13 mouse cellular contexts compared by ENCODE assay signal in the genomic region with DNA sequence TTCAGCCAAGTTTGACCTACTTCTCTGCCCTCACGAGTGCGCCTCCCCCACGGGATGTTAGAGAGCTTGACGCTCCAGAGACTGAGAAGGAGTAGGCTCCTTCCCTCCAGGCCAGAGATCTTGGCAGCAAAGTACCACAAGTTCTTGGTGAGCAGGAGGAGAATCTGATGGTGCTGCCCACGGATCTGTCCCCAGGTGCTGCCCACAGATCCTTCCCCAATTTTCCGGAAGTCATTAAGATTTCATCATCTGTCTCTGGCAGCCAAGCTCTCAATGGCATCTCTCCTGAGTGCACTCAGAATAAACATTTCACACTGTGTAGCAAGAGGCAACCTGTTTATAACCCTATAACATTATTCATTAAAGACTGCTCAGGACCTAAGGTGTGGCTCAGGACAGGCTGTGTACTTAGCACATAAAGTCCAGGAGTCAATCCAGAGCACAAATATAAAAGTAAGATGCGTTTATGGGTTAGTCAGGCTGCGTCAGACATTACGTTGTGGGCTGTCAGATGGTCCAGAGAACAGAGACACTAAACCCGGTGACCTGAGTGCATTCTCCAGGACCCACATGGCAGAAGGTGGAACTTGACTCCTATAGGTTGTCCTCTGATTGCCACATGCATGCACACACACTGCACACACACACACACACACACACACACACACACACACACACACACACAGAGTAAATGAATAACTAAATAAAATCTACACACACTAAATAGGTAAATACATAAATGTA. TPM values are rescaled to one million over a fixed set of nuclear protein-coding genes. Genes with fewer than 3 reads are reported as not detected.
DNase-seq lines count a peak whose midpoint lies in the region; ATAC-seq and TF ChIP-seq lines count a peak whose summit lies in the region.
"Had no signal": no experiment of that assay in that cellular context is flagged by ENCODE, and none has a peak within 500 bp of the region (broad histone marks: within the 10 kb centered on the region; RNA-seq: fewer than 3 reads in every experiment).

No protein-coding gene starts in this region.

- H3K4me3 ChIP-seq in liver, embryonic 12.5 days: no peak overlapping the region
- H3K4me3 ChIP-seq in liver, embryonic 11.5 days (ENCODE audit: low read depth, low read length): no peak overlapping the region
- H3K4me3 ChIP-seq in MEL (ENCODE audit: control insufficient read depth in 1 of 2, insufficient read depth in 1 of 2, low read depth in 2 of 2, low read length in 2 of 2): no peak overlapping the region
- no peak overlapping the region for H3K4me3 ChIP-seq in intestine, embryonic 16.5 days (ENCODE audit: low read length)
- H3K4me3 ChIP-seq: erythroblast, embryonic 14.5 days; megakaryocyte, embryonic 14.5 days had no signal

- H3K9me3 ChIP-seq in liver, embryonic 12.5 days (replicated peaks): no peaks in the 10 kb centered on the region
- H3K9me3 ChIP-seq in liver, embryonic 11.5 days (ENCODE audit: control insufficient read depth, low read length): no peaks in the 10 kb centered on the region
- H3K9me3 ChIP-seq in MEL (replicated peaks; ENCODE audit: insufficient read depth, low read length): no peaks in the 10 kb centered on the region
- no peaks in the 10 kb centered on the region for H3K9me3 ChIP-seq in intestine, embryonic 16.5 days (ENCODE audit: control insufficient read depth, low read length)
- H3K9me3 ChIP-seq: megakaryocyte, embryonic 14.5 days had no signal

- peaks cover 29% of the 10 kb centered on the region for H3K4me1 ChIP-seq in liver, embryonic 12.5 days
- peaks cover 3% of the 10 kb centered on the region; the same call in 1 of the 2 replicates for H3K4me1 ChIP-seq in liver, embryonic 11.5 days (replicated peaks; ENCODE audit: control insufficient read depth, insufficient read depth, low read length)
- peaks cover 7 to 22% of the 10 kb centered on the region in 2 experiments for H3K4me1 ChIP-seq in MEL (ENCODE audit: control insufficient read depth in 1 of 2, insufficient read depth in 2 of 2, low read length in 2 of 2)
- H3K4me1 ChIP-seq in intestine, embryonic 16.5 days (ENCODE audit: control insufficient read depth, insufficient read depth, low read length): peaks cover 13% of the 10 kb centered on the region

- peak; percentile 11; the same call in 1 of the 2 replicates for ATAC-seq in liver, embryonic 12.5 days
- no peak for ATAC-seq in liver, embryonic 11.5 days (replicated peaks; ENCODE audit: low FRiP score)
- peak; percentile 82 for ATAC-seq in intestine, embryonic 16.5 days
- ATAC-seq: hindbrain, embryonic 16.5 days had no signal

- H3K9ac ChIP-seq in liver, embryonic 12.5 days: no peak overlapping the region
- H3K9ac ChIP-seq in liver, embryonic 11.5 days (ENCODE audit: low read depth, low read length): no peak overlapping the region
- H3K9ac ChIP-seq in MEL (ENCODE audit: control insufficient read depth, low read depth, low read length, poor library complexity, severe bottlenecking): no peak overlapping the region
- H3K9ac ChIP-seq in intestine, embryonic 16.5 days (ENCODE audit: low read depth, low read length): no peak overlapping the region

- no peaks in the 10 kb centered on the region for H3K27me3 ChIP-seq in liver, embryonic 12.5 days (replicated peaks)
- H3K27me3 ChIP-seq in liver, embryonic 11.5 days (replicated peaks; ENCODE audit: control insufficient read depth, insufficient read depth, low read length): no peaks in the 10 kb centered on the region
- H3K27me3 ChIP-seq in MEL (ENCODE audit: control insufficient read depth in 1 of 2, insufficient read depth in 2 of 2, low read length in 2 of 2): no peaks in the 10 kb centered on the region
- no peaks in the 10 kb centered on the region for H3K27me3 ChIP-seq in intestine, embryonic 16.5 days (replicated peaks; ENCODE audit: control insufficient read depth, insufficient read depth, low read length)
- H3K27me3 ChIP-seq: megakaryocyte, embryonic 14.5 days had no signal

- H3K27ac ChIP-seq in liver, embryonic 12.5 days: no peak overlapping the region
- no peak overlapping the region for H3K27ac ChIP-seq in liver, embryonic 11.5 days (ENCODE audit: low read depth, low read length)
- H3K27ac ChIP-seq in MEL (ENCODE audit: control insufficient read depth, low read depth, low read length): no peak overlapping the region
- peak overlapping the region; percentile 54 for H3K27ac ChIP-seq in intestine, embryonic 16.5 days (ENCODE audit: low read length)

- H3K79me2 ChIP-seq in MEL (ENCODE audit: control insufficient read depth, insufficient read depth, low read length, poor library complexity): no peaks in the 10 kb centered on the region

- no peak for TF ChIP-seq RAD21 in MEL (IDR thresholded peaks at IDR 0.05; ENCODE audit: low read depth, low read length)

- no peak for TF ChIP-seq CTCF in MEL (IDR thresholded peaks at IDR 0.05 in 2 of 3, conservative IDR thresholded peaks at IDR 0.05 in 1 of 3; ENCODE audit: control insufficient read depth in 1 of 3, insufficient read depth in 1 of 3, low read depth in 2 of 3, low read length in 3 of 3, poor library complexity in 1 of 3, severe bottlenecking in 1 of 3)

- TF ChIP-seq EP300 in MEL (IDR thresholded peaks at IDR 0.05; ENCODE audit: low read depth in 1 of 2, low read length in 2 of 2): no peak

- DNase-seq in liver, embryonic 11.5 days (ENCODE audit: low spot score): no peak
- DNase-seq in MEL (ENCODE audit: low read depth, low spot score): no peak
- peak; percentile 42 for DNase-seq in lung, postnatal 25 days (ENCODE audit: low spot score)
- DNase-seq in retina, embryonic 14.5 days (ENCODE audit: low spot score): no peak
- DNase-seq in adrenal gland, postnatal 36 days: no peak
- no peak for DNase-seq in layer of hippocampus, postnatal 25 days (ENCODE audit: extremely low spot score in 1 of 2, low spot score in 1 of 2)
- DNase-seq: cerebellum, adult 18-20 months; gastrocnemius, postnatal 36 days had no signal

- no peak for TF ChIP-seq POLR2A in MEL (IDR thresholded peaks at IDR 0.05; ENCODE audit: control insufficient read depth in 1 of 2, insufficient read depth in 1 of 2, low read depth in 1 of 2, low read length in 2 of 2, poor library complexity in 1 of 2)

- no peaks in the 10 kb centered on the region for H3K36me3 ChIP-seq in liver, embryonic 12.5 days
- H3K36me3 ChIP-seq in liver, embryonic 11.5 days (ENCODE audit: control insufficient read depth, insufficient read depth, low read length): no peaks in the 10 kb centered on the region
- H3K36me3 ChIP-seq in MEL (ENCODE audit: control insufficient read depth in 1 of 2, insufficient read depth in 2 of 2, low read length in 2 of 2): peaks cover 0 to 21% of the 10 kb centered on the region in 2 experiments; a peak in 2 of 4 replicates
- H3K36me3 ChIP-seq in intestine, embryonic 16.5 days (ENCODE audit: control insufficient read depth, insufficient read depth, low read length): no peaks in the 10 kb centered on the region

- WGBS in liver, embryonic 12.5 days (ENCODE audit: insufficient replicate concordance): 60% methylated on average over 10 of the region's 10 CpGs
- WGBS in liver, embryonic 11.5 days: 73% methylated on average over 10 of the region's 10 CpGs
- WGBS in intestine, embryonic 16.5 days: 62% methylated on average over 10 of the region's 10 CpGs

- no peak overlapping the region for H3K4me2 ChIP-seq in liver, embryonic 12.5 days
- H3K4me2 ChIP-seq in liver, embryonic 11.5 days: no peak overlapping the region
- H3K4me2 ChIP-seq in intestine, embryonic 16.5 days (ENCODE audit: low read depth, low read length): no peak overlapping the region

TF ChIP-seq in MEL, 35 proteins besides CTCF, POLR2A, EP300 and RAD21:
- TF ChIP-seq ETS1 (IDR thresholded peaks at IDR 0.05; ENCODE audit: low read depth, low read length) (0 out of 2 replicates have a peak, but pooled peaks have one; percentile 30), POLR2AphosphoS5 (IDR thresholded peaks at IDR 0.05; ENCODE audit: borderline replicate concordance, low read depth, low read length) (no peak), NELFE (IDR thresholded peaks at IDR 0.05; ENCODE audit: low read depth, low read length) (no peak)

RNA-seq across cellular contexts. Expression of gene Etnk1, which starts 13.1 kb away (rescaled TPM):
- 17.4 and 17.5 TPM in 2 replicates for polyA plus RNA-seq in liver, embryonic 12.5 days (2016; fragmentation: Nextera tagmentation; extraction: Ambion mirVana)
- polyA plus RNA-seq in liver, embryonic 11.5 days (2014; fragmentation: Nextera tagmentation; extraction: Ambion mirVana): 20.0 and 23.6 TPM in 2 replicates
- total RNA-seq in MEL (2012; rRNA removed): 33.6 and 38.1 TPM in 2 replicates
- polyA plus RNA-seq in MEL (2012; ENCODE audit: insufficient read depth in 1 of 2, insufficient read length in 2 of 2, low read depth in 1 of 2, low replicate concordance in 2 of 2, missing spikeins in 1 of 2): 10 to 100 TPM; 29.9 to 37.0 TPM
- polyA plus RNA-seq in intestine, embryonic 16.5 days (2015; fragmentation: Nextera tagmentation; extraction: Ambion mirVana): 12.6 and 16.4 TPM in 2 replicates
- 100 to 1,000 TPM; 115 to 119 TPM for total RNA-seq in adrenal gland, postnatal 36 days (2021)
- 100 to 1,000 TPM; 157 to 170 TPM for total RNA-seq in layer of hippocampus, postnatal 25 days (2021)

RNA-seq across cellular contexts. Expression of gene C2cd5, which starts 54.0 kb away (rescaled TPM):
- 22.2 and 22.7 TPM in 2 replicates for polyA plus RNA-seq in liver, embryonic 12.5 days (2016; fragmentation: Nextera tagmentation; extraction: Ambion mirVana)
- polyA plus RNA-seq in liver, embryonic 11.5 days (2014; fragmentation: Nextera tagmentation; extraction: Ambion mirVana): 24.1 and 25.0 TPM in 2 replicates
- total RNA-seq in MEL (2012; rRNA removed): 16.2 and 19.8 TPM in 2 replicates
- 10 to 100 TPM; 30.5 to 47.6 TPM for polyA plus RNA-seq in MEL (2012; ENCODE audit: insufficient read depth in 1 of 2, insufficient read length in 2 of 2, low read depth in 1 of 2, low replicate concordance in 2 of 2, missing spikeins in 1 of 2)
- polyA plus RNA-seq in intestine, embryonic 16.5 days (2015; fragmentation: Nextera tagmentation; extraction: Ambion mirVana): 19.8 and 20.1 TPM in 2 replicates
- 10 to 100 TPM; 18.3 to 19.2 TPM for total RNA-seq in adrenal gland, postnatal 36 days (2021)
- 10 to 100 TPM; 76.5 to 92.8 TPM for total RNA-seq in layer of hippocampus, postnatal 25 days (2021)
